In genomic region chr16:22517431-22518384, GRCm38 (mm10) we compare ENCODE assay signal across 7 mouse cellular contexts.
A peak's percentile ranks its signal among the peaks of the same experiment; 100 is the strongest.
DNase-seq lines count a peak whose midpoint lies in the region; ATAC-seq lines count a peak whose summit lies in the region.

No protein-coding gene starts in this region.

- H3K4me2 ChIP-seq in intestine, embryonic 14.5 days (ENCODE audit: low read length) = no peak overlapping the region

- H3K27ac ChIP-seq in intestine, embryonic 14.5 days (ENCODE audit: low read depth) = no peak overlapping the region
- H3K27ac ChIP-seq in midbrain, embryonic 10.5 days (replicated peaks) = peak overlapping the region; percentile 33; the same call in 1 of the 2 replicates

- no peak overlapping the region for H3K9ac ChIP-seq in intestine, embryonic 14.5 days (ENCODE audit: low read length)

- DNase-seq in adrenal gland, adult 18-20 months (ENCODE audit: low spot score in 2 of 2) = peak; percentile 42 to 47
- peak; percentile 22 for DNase-seq in embryo, embryonic 10 days (ENCODE audit: low spot score)
- peak; percentile 59 for DNase-seq in intestine, embryonic 14.5 days (ENCODE audit: low spot score)
- peak; percentile 72 to 92 for DNase-seq in left cerebral cortex, postnatal 10 days (ENCODE audit: extremely low spot score in 1 of 2, low spot score in 2 of 2)
- peak; percentile 24 for DNase-seq in midbrain, embryonic 10.5 days (ENCODE audit: low spot score)
- DNase-seq in skeletal muscle tissue, adult 2 months (ENCODE audit: low read depth, low spot score) = peak; percentile 67

- intact Hi-C loops in left cerebral cortex, postnatal 10 days (cut with DNase I) = no loop called here

- no peaks in the 10 kb centered on the region for H3K27me3 ChIP-seq in intestine, embryonic 14.5 days (replicated peaks; ENCODE audit: control insufficient read depth, insufficient read depth, low read length)
- peaks cover 14% of the 10 kb centered on the region for H3K27me3 ChIP-seq in midbrain, embryonic 10.5 days (ENCODE audit: low read depth, poor library complexity, severe bottlenecking)

- no peak overlapping the region for H3K4me3 ChIP-seq in intestine, embryonic 14.5 days (ENCODE audit: low read depth, low read length)
- H3K4me3 ChIP-seq in midbrain, embryonic 10.5 days = no peak overlapping the region

- WGBS in intestine, embryonic 14.5 days = 13% methylated on average over 20 of the region's 20 CpGs
- WGBS in midbrain, embryonic 10.5 days = 15% methylated on average over 20 of the region's 20 CpGs

- no peaks in the 10 kb centered on the region for H3K9me3 ChIP-seq in intestine, embryonic 14.5 days (ENCODE audit: control insufficient read depth, low read length)
- no peaks in the 10 kb centered on the region for H3K9me3 ChIP-seq in midbrain, embryonic 10.5 days (replicated peaks)

- H3K36me3 ChIP-seq in intestine, embryonic 14.5 days (ENCODE audit: control insufficient read depth, insufficient read depth, low read length) = no peaks in the 10 kb centered on the region
- H3K36me3 ChIP-seq in midbrain, embryonic 10.5 days = no peaks in the 10 kb centered on the region

- peaks cover 11% of the 10 kb centered on the region for H3K4me1 ChIP-seq in intestine, embryonic 14.5 days (replicated peaks; ENCODE audit: control insufficient read depth, insufficient read depth, low read length)
- peaks cover 20% of the 10 kb centered on the region for H3K4me1 ChIP-seq in midbrain, embryonic 10.5 days

- peak; percentile 96 for ATAC-seq in granulocyte monocyte progenitor cell, adult 5-6 weeks (replicated peaks; ENCODE audit: poor library complexity, severe bottlenecking)
- ATAC-seq in intestine, embryonic 14.5 days (replicated peaks; ENCODE audit: low FRiP score, low TSS enrichment, low read depth) = peak; percentile 75; the same call in 1 of the 2 replicates

Comparison
In these comparisons a context has a peak if more than half of its experiments do, and no peak if none do; other contexts are left out.
1. DNase-seq: peak in every context shown above with its lines; median percentile 82 in left cerebral cortex, postnatal 10 days; 67 in skeletal muscle tissue, adult 2 months; 59 in intestine, embryonic 14.5 days; 44 in adrenal gland, adult 18-20 months; 24 in midbrain, embryonic 10.5 days; 22 in embryo, embryonic 10 days.